Mouse (Mus musculus): ENCODE data around the gene D630045J12Rik.

- TF ChIP-seq CTCF (IDR thresholded peaks at IDR 0.05; ENCODE audit: low read depth), result no peak
- no peak for TF ChIP-seq EP300 (IDR thresholded peaks at IDR 0.05; ENCODE audit: low read depth)
Observed at GRCm38 (mm10) chr6:38159576-38159975, 94.2 kb downstream of the D630045J12Rik start.
